Mouse (Mus musculus): ENCODE data around the gene Prkd3.

Prkd3 gene

DNA sequence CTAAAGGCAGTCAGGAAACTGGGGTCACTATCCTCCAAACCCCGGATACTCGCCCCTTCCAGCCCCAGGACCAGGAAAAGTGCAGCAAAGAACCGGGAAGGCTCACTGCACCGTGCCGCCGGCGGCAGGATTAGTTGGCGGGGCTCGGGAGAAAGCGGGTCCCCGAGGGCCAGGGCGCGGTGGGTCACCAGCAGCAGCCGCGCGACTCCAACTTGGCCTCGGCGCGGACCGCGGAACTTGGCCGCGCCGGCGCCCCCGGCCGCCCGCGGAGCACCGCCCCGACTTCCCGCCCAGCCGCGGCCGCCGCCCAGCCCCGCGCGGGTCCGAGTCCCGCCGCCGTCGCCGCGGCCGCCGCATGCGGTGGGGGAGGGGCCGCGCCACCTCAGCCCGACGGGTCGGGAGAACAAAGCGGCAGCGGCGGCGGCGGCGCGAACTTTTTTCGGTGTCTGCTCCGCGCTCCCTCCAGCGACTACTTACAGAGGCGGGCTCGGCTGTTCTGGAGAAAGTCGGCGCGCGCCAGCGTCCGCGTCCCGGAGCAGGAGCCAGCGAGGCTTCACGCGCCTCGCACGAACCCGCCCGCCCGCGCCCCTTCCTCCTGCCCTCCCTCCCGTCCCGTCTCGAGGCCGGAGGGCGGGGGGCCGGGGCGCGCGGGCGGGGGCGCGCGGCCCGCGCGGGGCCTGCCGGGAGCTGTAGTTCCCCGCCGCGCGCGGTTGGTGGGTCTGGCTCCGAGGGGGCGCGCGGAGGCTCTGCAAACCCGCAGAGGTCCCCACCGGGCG is at the start of gene Prkd3:
Gene Prkd3, minus strand, starts transcription at position 609 of the 776 bp plus-strand sequence.
- DNase-seq (ENCODE audit: low spot score in 2 of 2) = peak; percentile 60 to 66

DNA sequence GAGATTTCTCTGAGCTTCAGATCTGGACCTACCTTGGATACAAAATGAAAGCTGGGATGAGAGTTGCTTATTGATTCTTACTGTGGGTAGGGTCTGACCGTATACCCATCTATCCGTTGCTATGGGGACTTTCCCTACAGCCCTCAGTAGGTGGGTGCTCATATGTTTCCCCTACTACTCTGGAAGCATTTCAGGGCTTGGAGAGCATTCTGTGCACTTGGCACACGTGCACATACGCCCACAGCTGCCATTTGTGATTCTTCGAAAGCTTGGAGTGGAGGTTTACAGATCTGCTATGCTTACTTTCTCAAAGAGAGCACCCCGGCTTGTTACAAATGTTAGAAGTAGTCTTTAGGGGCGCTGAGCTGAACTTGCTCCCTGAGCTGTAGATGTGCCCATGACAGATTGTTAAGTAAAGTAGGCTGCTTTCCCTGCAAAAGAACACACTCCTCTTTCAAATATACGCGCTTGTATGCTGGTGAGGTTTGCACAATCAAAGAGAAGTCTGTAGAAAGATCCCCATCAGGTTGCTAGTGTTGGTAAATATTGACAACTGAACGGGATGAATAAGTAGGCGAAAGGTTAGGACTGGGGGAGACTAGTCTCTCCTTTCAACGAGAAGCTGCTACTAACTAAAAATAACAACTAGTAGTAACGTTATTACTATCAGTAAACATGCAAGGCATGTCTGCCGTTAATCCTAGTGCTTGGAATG is 49.3 kb upstream of the Prkd3 start:
- DNase-seq (ENCODE audit: low spot score in 2 of 2) = peak; percentile 76 to 80

DNA sequence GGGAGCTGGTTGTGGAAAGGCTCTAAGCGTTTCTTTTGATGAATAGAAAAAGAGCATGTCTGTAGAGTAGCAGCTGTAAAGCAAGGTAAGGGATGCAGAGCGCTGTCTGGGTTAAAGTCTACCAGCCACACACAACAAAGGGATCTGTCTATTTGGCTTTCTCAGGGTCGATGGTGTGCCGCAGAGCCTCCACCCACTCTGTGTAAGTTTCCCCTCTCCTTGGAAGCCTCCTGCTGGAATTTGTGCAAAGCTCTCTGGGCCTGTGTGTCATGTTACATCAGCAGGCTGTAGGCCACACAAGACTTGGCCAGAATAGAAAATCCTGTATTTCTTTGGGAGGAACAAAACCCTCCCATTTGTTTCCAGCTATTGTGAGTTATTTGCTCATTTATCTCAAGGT is 48.4 kb upstream of the Prkd3 start:
- no peak for DNase-seq (ENCODE audit: low spot score in 2 of 2)

DNA sequence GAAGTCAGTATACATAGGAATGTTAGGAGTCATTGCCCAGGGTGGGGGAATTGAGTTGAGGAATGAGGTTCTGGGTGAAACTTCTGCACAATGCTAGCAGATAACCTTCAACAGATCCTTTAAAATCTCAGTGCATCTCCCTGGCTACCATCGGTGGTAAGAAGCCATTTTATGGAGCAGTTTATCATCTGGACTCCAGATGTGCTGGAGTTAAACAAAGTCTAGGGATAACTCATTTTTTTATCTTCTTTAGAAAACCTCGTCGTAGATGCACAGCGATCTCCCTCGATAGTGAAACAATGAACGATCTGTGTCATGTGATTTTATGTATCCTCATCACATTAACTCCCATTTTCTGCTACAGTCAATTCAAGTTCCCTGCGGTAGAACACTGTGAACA is 48.0 kb upstream of the Prkd3 start:
- DNase-seq (ENCODE audit: low spot score in 2 of 2) = no peak

DNA sequence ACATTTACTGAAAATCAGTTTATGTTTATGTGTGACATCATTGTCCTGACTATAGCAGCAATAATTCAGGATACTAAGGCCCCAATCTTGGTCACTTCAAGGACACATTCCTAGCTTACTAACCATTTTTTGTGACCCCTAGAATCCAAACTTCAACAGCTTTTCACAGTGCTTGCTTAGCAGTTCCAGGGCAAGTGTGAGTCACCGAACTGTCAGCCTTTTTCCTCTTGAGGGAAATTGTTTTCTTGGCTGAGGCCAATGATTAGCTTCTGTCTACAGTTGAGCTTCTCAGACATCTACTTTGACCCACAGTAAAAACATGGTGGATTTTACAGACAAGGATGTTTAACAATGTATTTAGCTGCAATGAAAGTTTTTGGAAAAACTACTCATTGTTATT is 43.6 kb upstream of the Prkd3 start:
- DNase-seq (ENCODE audit: low spot score in 2 of 2) = no peak

DNA sequence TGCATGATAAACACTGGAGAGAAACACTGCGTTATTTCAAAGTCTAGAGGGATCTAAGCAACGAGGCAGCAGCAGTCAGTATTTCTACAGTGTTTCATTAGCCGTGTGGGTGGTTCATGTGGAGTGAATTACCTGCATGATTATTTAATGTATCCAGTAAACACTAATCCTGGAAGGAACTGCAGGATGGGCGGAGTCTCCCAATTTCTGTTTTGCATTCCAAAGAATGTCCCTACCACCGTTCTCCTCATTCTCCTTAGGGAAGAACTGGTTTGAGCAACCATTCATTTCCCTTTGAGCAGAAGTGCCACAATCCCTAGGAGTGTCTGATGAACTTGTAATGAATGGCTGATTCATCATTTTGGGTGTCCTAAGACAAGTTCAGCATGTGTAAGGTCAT is 39.6 kb upstream of the Prkd3 start:
- DNase-seq (ENCODE audit: low spot score in 2 of 2) = no peak

DNA sequence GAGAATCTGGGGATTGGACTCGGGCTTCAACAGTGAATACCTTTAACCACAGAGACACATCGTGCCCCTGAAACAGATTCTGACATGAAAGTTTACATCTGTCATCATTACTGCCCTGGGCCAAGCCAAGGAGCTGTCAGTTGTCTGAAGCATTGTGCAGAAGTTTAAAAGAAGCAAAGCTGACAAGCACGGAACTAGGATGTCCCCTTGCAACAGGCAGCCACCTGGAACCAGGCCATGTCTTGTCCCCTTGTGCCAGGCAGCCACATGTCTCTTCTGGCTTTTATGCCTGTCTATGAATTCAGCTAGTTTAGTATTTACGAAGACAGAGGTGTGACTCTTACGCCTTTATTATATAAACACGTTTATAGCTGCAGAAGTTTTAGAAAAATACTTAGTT is 37.7 kb upstream of the Prkd3 start:
- no peak for DNase-seq (ENCODE audit: low spot score in 2 of 2)

DNA sequence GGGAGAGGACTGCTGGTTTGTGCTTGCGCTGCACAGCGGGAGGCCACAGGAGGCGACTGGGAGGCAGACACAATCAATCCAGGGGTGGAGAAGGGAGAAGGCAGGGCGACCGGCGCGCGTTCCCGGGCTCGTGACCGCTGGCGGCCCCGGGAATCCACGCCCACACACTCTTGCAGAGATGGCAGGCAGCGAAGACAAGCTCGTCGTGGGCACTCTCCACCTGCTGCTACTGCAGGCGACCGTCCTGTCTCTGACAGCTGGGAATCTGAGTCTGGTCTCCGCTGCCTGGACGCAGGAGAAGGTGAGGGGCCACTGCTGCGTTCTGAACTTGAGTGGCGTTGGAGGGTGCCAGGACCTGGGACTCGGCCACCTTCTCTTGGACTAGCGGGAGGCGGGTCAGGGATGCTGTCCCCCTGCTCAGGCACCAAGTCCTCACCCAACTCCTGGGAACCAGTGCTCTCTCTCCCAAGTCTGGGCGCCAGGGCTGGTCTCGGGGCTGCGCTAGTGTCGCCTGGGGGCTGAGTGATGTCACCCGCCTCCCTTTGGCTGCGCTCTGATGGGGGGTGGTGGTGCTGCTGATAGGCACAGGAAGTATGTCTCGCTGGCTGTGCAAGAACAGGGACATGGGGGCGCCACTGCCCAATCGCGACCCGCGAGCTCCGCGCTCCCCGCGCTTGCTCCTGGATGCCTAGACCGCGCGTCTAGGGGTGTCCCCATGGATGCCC is 31.6 kb upstream of the Prkd3 start:
- peak; percentile 80 to 87 for DNase-seq (ENCODE audit: low spot score in 2 of 2)

DNA sequence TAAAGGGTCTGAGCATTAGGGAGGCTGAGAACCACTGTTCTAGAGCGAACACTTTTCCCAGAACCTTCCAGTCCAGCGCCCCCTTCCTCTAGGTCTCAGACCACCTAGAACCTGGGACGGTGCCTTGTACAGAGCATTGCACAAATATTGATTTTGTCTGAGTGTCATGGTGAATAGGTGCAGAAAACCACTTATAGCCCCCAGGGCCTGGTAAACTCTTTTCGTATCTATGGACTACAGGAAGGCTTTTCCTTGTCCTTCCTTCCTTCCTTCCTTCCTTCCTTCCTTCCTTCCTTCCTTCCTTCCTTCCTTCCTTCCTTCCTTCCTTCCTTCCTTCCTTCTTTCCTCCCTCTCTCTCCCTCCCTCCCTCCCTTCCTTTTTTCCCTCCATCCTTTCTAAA is 31.0 kb upstream of the Prkd3 start, which contains the start of gene Qpct:
Gene Qpct, plus strand, starts transcription at position 301 of the 400 bp plus-strand sequence.
- DNase-seq (ENCODE audit: low spot score in 2 of 2) = no peak

DNA sequence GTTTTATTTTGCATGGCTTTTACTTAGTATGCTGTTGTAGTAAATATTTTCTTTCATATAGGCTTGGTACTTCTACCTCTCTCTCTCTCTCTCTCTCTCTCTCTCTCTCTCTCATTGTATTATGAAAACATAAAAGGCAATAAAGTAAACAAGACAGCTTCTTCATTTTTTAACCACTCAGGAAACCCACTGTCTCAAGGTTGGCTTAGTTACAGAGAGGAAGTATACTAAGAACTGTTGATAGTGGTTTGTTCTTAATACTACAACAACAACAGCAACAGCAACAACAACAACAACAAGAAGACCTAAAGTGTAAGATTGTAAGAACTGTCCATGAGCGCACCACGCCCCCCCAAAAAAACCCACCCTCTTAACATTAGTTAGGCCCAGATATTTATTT is 23.1 kb upstream of the Prkd3 start:
- no peak for DNase-seq (ENCODE audit: low spot score in 2 of 2)

DNA sequence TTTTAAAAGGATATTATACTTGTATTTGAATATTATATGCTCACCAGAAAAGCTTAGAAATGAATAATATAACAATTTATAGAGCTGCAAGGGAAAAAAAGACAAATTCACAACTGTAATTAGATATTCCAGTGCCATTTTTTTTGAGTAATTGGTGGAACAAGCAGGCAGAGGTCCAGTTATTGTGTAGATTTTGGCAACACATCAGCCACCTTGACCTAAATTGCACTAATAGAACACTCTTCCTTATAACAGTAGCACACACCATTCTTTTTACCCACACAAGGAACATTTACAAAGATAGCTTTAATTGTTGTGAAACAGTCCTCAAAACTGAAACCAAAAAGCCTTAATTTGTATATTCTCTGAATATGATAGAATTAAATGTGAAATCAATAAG is 19.0 kb upstream of the Prkd3 start:
- DNase-seq (ENCODE audit: low spot score in 2 of 2) = no peak

DNA sequence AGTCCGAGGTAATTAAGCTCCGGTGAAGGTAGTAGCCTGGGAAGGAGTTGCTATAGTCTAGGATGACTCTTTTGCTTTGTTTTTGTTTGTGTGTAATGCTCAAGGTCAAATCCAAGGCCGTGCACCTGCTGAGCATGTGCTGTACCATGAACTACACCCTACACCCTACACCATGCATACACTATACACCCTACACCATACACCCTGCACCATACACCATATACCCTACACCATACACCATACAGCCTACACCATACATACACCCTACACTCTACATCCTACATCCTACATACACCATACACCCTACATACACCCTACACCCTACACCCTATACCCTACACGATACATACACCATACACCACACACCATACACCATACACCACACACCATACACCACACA is 12.2 kb upstream of the Prkd3 start:
- no peak for DNase-seq (ENCODE audit: low spot score in 2 of 2)

DNA sequence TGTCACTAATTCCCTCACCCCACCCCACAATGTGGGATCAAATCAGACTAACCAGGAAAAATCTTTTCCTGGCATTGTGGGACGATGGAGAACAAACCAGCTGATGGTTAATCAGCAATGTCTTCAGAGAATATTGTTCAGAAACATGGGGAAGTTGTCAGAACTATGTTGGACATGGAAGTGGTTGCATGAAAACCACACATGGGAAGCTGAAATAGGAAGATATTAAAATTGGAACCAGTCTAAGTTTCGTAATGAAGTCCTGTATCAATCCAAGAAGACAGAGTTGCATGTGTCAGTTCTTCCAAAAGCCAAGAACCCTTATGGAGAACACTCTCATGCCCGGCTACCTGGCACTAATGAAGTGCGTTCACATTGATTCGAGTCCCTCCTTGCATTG is 11.0 kb upstream of the Prkd3 start:
- DNase-seq (ENCODE audit: low spot score in 2 of 2) = no peak

DNA sequence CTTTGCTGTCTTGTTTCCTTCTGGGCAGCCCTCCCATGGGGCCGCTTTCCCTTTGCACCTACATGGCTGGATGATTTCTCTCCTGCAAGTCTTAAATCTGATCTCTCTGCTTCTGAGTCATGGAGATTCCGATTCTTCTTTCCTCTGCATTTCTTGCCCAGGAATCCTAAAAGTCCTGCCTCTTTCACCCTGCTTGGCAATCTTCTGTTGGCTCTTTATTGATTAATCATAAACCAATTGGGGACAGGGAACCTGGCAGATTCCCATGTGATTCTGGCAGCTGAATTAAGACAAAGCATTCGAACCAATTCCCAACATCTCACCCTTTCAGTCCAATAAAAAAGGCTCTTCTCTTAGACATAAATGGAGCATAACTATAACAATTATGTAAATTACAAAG is 8.6 kb upstream of the Prkd3 start:
- no peak for DNase-seq (ENCODE audit: low spot score in 2 of 2)

DNA sequence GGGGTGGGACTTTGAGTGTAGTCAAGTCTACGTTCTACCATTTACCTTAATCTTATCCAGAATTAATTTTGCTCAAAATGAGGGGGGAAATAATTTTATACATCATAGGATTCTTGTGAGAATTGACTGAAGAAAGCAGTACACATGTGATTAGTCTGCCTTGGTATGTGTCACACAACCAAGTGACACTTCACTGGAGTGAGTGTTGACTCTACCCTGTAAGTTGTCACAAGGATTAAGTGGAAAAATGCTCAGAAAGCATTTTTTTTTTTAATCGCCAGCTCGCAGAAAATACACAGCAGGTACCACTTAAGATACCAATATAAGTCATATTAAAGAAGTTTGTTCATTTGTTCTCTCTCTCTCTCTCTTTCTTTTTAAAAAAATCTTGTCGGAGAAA is 3.9 kb upstream of the Prkd3 start:
- no peak for DNase-seq (ENCODE audit: low spot score in 2 of 2)

DNA sequence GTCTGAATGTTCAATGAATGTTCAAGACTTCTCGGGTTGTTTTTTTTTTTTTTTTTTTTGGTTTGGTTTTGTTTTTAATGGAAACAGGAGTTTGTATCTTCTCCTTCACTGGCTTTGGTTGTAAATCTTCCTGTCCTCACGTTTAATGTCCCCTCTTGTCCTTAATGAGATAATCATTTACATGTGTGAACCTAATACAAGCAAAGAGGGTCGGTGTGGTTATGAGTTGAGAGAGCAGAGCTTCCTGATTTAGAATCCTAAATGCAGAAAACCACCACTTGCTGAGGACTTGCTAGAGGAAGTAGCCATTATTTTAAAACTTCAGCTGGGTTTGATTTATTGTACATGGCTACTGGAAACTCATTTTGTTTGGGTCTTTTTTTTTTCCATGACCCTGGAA is 2.1 kb upstream of the Prkd3 start:
- DNase-seq (ENCODE audit: low spot score in 2 of 2) = no peak

DNA sequence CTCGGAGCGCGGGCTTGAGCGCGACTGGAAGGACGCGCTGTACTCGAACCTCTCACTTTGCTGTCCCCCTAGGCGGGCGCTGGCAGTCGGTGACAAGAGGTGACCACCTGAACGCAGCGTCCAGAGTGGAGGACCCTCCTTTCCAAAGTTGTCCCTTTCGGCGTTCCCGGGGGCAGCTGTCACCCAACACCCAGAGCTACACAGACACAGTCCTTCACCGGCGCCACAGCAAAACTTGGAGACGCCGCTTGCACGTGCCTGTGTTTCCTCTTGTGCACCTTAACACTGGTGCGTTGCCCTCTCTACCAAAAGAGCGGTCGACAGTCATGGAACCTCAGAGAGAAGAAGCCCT is 344 bp upstream of the Prkd3 start:
- DNase-seq (ENCODE audit: low spot score in 2 of 2) = no peak

DNA sequence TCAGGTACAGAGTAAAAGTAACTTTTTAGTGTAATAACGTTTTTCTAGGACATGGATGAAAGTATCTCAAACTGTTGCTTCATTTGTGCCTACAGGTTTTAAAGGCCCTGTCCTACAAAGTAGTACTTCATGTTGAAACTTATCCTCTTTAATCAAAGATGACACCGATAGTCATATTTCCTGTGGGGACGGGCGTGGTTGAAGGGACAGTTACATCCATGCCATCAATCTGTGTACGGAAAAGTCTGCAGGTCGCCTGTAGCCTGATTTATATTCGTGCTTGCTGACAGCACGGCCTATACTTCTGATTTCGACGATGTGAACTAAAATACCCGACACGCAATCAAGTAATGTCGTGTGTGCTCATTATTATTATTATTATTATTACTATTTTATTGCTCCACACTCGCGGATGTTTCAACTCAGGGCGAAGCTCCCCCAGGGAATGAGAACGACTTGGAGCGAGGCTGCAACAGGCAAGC is 849 bp downstream of the Prkd3 start:
- no peak for DNase-seq (ENCODE audit: low spot score in 2 of 2)

DNA sequence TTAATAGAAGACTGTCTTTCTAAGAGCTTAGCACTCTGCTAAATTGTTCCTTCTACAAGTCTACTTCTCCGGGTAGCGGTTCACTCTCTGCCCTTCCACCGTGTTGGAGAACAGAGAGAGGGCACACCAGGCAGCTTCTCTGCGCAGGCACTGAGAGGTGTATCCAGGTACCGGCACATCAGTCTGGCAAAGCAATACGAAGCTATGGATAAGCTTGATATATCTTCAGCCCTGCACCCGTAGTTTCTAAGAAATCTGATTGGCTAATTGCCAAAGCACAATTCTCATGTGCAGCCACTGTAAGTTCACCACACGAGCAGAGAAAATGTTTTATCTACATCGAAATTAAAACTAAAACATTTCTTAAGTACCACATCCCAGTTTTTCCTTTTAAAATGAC is 2.2 kb downstream of the Prkd3 start:
- no peak for DNase-seq (ENCODE audit: low spot score in 2 of 2)

DNA sequence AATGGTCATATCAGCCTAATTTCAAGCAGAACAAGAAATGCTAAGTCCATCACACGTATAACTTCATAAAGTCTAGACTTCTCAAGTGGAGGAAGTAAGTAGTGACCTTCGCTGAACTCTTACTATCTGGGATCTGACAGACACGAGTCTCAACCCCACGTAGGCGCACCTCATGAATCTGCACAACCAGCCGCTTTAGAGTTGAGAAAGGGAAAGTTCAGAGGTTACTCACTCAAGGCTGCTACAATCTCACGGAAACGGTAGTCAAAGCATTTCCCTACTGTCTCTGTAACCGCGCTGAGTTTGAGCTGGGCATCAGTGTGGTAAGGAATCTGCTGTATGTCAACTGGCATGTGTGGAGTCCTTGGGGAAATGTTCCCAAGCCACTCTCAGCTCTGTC is 4.8 kb downstream of the Prkd3 start:
- no peak for DNase-seq (ENCODE audit: low spot score in 2 of 2)

DNA sequence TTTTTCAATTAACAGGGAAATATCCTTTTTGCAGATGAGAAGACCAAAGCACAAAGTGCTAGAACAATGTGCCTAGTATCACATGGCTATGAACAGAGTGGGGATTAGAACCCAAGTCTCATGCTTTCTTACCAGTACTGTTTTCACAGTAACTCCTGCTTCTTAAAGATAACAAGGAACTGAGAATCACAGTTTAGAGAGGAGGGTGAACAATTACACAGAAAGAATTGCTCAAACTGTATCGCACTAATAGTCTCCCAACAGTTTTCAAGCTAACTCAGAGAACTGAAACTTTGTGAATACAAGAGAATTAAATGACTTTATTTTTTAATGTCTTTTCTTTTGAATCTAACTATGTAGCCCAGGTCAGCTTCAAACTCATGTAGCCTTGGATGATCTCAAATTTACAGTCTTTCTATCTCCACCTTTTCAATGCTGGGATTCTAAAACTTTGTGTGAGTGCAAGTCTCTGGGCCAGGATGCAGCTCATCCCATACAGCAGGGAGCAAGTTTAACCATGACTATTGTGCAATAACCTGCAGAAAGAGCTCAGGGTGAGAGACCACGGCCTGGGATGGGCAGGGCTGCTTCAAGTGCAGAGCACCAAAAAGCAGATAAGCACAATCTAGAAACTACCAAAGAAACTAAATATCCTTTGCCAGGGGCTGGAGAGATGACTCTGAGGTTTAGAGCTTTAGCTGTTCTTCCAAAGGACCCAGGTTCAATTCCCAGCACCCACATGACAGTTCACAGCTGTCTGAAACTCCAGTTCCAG is 5.5 kb downstream of the Prkd3 start:
- no peak for DNase-seq (ENCODE audit: low spot score in 2 of 2)

DNA sequence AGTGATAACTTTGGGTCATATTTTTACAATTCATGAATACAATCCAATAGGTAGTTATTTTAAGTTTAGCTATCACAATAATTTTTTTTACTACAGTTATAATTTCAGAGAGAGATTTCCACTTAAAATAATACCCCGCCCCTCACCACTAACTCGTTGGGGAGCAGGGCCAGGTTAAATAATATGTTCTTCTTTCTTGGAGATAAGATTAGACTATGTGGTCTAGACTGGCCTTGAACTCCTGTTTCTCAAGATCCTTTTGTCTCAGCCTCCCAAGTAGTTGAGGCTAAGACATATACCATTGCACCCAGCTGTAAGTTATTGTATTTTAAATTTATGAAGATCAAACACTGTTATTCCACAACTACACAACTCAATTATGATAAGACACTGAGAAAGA is 7.0 kb downstream of the Prkd3 start:
- no peak for DNase-seq (ENCODE audit: low spot score in 2 of 2)

Data from right cerebral cortex, postnatal 10 days (tissue).